8 mouse cellular contexts compared by ENCODE assay signal in the genomic region with DNA sequence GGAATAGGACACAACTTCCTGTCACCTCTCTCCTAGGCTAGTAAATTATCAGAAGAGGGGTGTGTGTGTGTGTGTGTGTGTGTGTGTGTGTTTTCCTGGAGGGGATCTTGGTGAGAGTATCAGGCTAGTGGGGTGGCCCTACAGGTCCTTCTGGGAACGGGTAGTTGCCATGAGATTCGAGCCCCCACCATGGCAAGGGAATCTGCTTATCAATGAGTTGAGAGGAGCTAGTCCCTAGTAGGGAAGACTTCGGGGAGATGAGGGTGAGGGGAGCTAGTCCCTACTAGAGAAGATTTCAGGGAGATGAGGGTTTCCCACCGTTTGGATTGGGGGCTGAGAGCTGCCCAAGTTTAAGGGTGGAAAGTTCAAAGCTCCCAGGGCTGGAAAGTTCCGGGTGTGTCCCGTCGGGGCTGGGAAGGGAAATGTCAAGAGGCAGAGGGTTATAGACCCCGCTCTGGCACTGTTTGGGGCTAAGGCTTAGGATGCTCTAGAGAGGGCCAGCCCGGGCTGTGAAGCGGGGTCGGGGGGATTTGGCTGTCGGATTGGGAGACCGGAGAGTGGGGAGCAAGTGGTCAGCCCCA. TPM values are rescaled to one million over a fixed set of nuclear protein-coding genes. Genes with fewer than 3 reads are reported as not detected.
A peak's percentile ranks its signal among the peaks of the same experiment; 100 is the strongest.
DNase-seq lines count a peak whose midpoint lies in the region; ATAC-seq lines count a peak whose summit lies in the region.

No protein-coding gene starts in this region.

- no peaks in the 10 kb centered on the region for H3K9me3 ChIP-seq in neural tube, embryonic 11.5 days (ENCODE audit: control insufficient read depth, low read length)
- H3K9me3 ChIP-seq in forebrain, embryonic 10.5 days: no peaks in the 10 kb centered on the region
- H3K9me3 ChIP-seq in kidney, embryonic 15.5 days (replicated peaks): no peaks in the 10 kb centered on the region
- no peaks in the 10 kb centered on the region for H3K9me3 ChIP-seq in midbrain, embryonic 13.5 days

- peak overlapping the region; percentile 92 for H3K9ac ChIP-seq in neural tube, embryonic 11.5 days (ENCODE audit: low read length)
- H3K9ac ChIP-seq in kidney, embryonic 15.5 days: peak overlapping the region; percentile 71
- peak overlapping the region; percentile 97 for H3K9ac ChIP-seq in midbrain, embryonic 13.5 days (replicated peaks)

- DNase-seq in neural tube, embryonic 11.5 days (ENCODE audit: low spot score): peak; percentile 14
- no peak for DNase-seq in neural tube, embryonic 10.5 days (ENCODE audit: extremely low spot score, low spot score)
- DNase-seq in forebrain, embryonic 10.5 days (ENCODE audit: extremely low spot score, low spot score): no peak
- DNase-seq in retina, embryonic 14.5 days (ENCODE audit: low spot score): no peak
- DNase-seq in adrenal gland, postnatal 14 days: no peak
- DNase-seq in right cerebral cortex, postnatal 4 days: no peak

- no peaks in the 10 kb centered on the region for H3K36me3 ChIP-seq in neural tube, embryonic 11.5 days (ENCODE audit: control insufficient read depth, insufficient read depth, low read length)
- no peaks in the 10 kb centered on the region; the same call in 1 of the 2 replicates for H3K36me3 ChIP-seq in forebrain, embryonic 10.5 days (replicated peaks)
- 0 out of 2 replicates have a peak, but pooled peaks cover 3% of the 10 kb centered on the region for H3K36me3 ChIP-seq in kidney, embryonic 15.5 days
- peaks cover 6% of the 10 kb centered on the region for H3K36me3 ChIP-seq in midbrain, embryonic 13.5 days

- H3K4me2 ChIP-seq in neural tube, embryonic 11.5 days (ENCODE audit: low read depth): peak overlapping the region; percentile 92
- H3K4me2 ChIP-seq in kidney, embryonic 15.5 days: peak overlapping the region; percentile 79
- peak overlapping the region; percentile 93 for H3K4me2 ChIP-seq in midbrain, embryonic 13.5 days (replicated peaks)

- no peaks in the 10 kb centered on the region for H3K4me1 ChIP-seq in neural tube, embryonic 11.5 days (ENCODE audit: control insufficient read depth, insufficient read depth, low read length)
- H3K4me1 ChIP-seq in forebrain, embryonic 10.5 days: peaks cover 20% of the 10 kb centered on the region
- peaks cover 18% of the 10 kb centered on the region for H3K4me1 ChIP-seq in kidney, embryonic 15.5 days
- peaks cover 25% of the 10 kb centered on the region for H3K4me1 ChIP-seq in midbrain, embryonic 13.5 days (replicated peaks)

- WGBS in neural tube, embryonic 11.5 days: 4% methylated on average over 13 of the region's 13 CpGs
- WGBS in forebrain, embryonic 10.5 days: 4% methylated on average over 13 of the region's 13 CpGs
- 5% methylated on average over 13 of the region's 13 CpGs for WGBS in kidney, embryonic 15.5 days
- WGBS in midbrain, embryonic 13.5 days: 3% methylated on average over 13 of the region's 13 CpGs

- H3K27me3 ChIP-seq in neural tube, embryonic 11.5 days (ENCODE audit: control insufficient read depth, insufficient read depth, low read length): no peaks in the 10 kb centered on the region
- H3K27me3 ChIP-seq in forebrain, embryonic 10.5 days (ENCODE audit: poor library complexity, severe bottlenecking): no peaks in the 10 kb centered on the region
- no peaks in the 10 kb centered on the region for H3K27me3 ChIP-seq in kidney, embryonic 15.5 days
- H3K27me3 ChIP-seq in midbrain, embryonic 13.5 days: no peaks in the 10 kb centered on the region

- H3K27ac ChIP-seq in neural tube, embryonic 11.5 days (ENCODE audit: low read depth, low read length): peak overlapping the region; percentile 60; the same call in 1 of the 2 replicates
- peak overlapping the region; percentile 92 for H3K27ac ChIP-seq in forebrain, embryonic 10.5 days
- peak overlapping the region; percentile 78 for H3K27ac ChIP-seq in kidney, embryonic 15.5 days
- H3K27ac ChIP-seq in midbrain, embryonic 13.5 days: peak overlapping the region; percentile 87

- ATAC-seq in neural tube, embryonic 11.5 days (ENCODE audit: insufficient read depth, low FRiP score, low TSS enrichment): no peak; the same call in 1 of the 2 replicates
- 0 out of 2 replicates have a peak, but pooled peaks have one; percentile 7 for ATAC-seq in kidney, embryonic 15.5 days (replicated peaks; ENCODE audit: low FRiP score)
- ATAC-seq in midbrain, embryonic 13.5 days: peak; percentile 40

- peak overlapping the region; percentile 85 for H3K4me3 ChIP-seq in neural tube, embryonic 11.5 days (ENCODE audit: low read depth, low read length)
- peak overlapping the region; percentile 93 for H3K4me3 ChIP-seq in forebrain, embryonic 10.5 days
- H3K4me3 ChIP-seq in kidney, embryonic 15.5 days (replicated peaks): peak overlapping the region; percentile 68
- peak overlapping the region; percentile 91 for H3K4me3 ChIP-seq in midbrain, embryonic 13.5 days (replicated peaks)

RNA-seq across cellular contexts. Expression of a gene that starts 1.2 kb away (rescaled TPM):
- 60.0 and 62.5 TPM in 2 replicates for polyA plus RNA-seq in neural tube, embryonic 11.5 days (2014; fragmentation: Nextera tagmentation; extraction: Ambion mirVana)
- 31.1 and 34.5 TPM in 2 replicates for polyA plus RNA-seq in forebrain, embryonic 10.5 days (2016; fragmentation: Nextera tagmentation; extraction: Ambion mirVana)
- polyA plus RNA-seq in kidney, embryonic 15.5 days (2015; fragmentation: Nextera tagmentation; extraction: Ambion mirVana): 52.0 and 55.4 TPM in 2 replicates
- polyA plus RNA-seq in midbrain, embryonic 13.5 days (2015; fragmentation: Nextera tagmentation; extraction: Ambion mirVana): 86.2 and 91.1 TPM in 2 replicates
- 36.6 and 42.0 TPM in 2 replicates for total RNA-seq in adrenal gland, postnatal 14 days (2021)

RNA-seq across cellular contexts. Expression of a gene that starts 20.0 kb away (rescaled TPM):
- polyA plus RNA-seq in neural tube, embryonic 11.5 days (2014; fragmentation: Nextera tagmentation; extraction: Ambion mirVana): not detected in 2 replicates
- not detected in 2 replicates for polyA plus RNA-seq in forebrain, embryonic 10.5 days (2016; fragmentation: Nextera tagmentation; extraction: Ambion mirVana)
- polyA plus RNA-seq in kidney, embryonic 15.5 days (2015; fragmentation: Nextera tagmentation; extraction: Ambion mirVana): 0.24 TPM in 1 of 2 replicates, not detected in the other
- polyA plus RNA-seq in midbrain, embryonic 13.5 days (2015; fragmentation: Nextera tagmentation; extraction: Ambion mirVana): 0.40 TPM in 1 of 2 replicates, not detected in the other
- not detected in 2 replicates for total RNA-seq in adrenal gland, postnatal 14 days (2021)

RNA-seq across cellular contexts. Expression of a gene that starts 27.9 kb away (rescaled TPM):
- 0.41 TPM in 1 of 2 replicates, not detected in the other for polyA plus RNA-seq in neural tube, embryonic 11.5 days (2014; fragmentation: Nextera tagmentation; extraction: Ambion mirVana)
- polyA plus RNA-seq in forebrain, embryonic 10.5 days (2016; fragmentation: Nextera tagmentation; extraction: Ambion mirVana): 0.20 and 0.25 TPM in 2 replicates
- polyA plus RNA-seq in kidney, embryonic 15.5 days (2015; fragmentation: Nextera tagmentation; extraction: Ambion mirVana): 0.19 TPM in 1 of 2 replicates, not detected in the other
- not detected in 2 replicates for polyA plus RNA-seq in midbrain, embryonic 13.5 days (2015; fragmentation: Nextera tagmentation; extraction: Ambion mirVana)
- total RNA-seq in adrenal gland, postnatal 14 days (2021): not detected in 2 replicates

RNA-seq across cellular contexts. Expression of a gene that starts 30.3 kb away (rescaled TPM):
- polyA plus RNA-seq in neural tube, embryonic 11.5 days (2014; fragmentation: Nextera tagmentation; extraction: Ambion mirVana): 0.95 and 2.3 TPM in 2 replicates
- 0.56 and 0.87 TPM in 2 replicates for polyA plus RNA-seq in forebrain, embryonic 10.5 days (2016; fragmentation: Nextera tagmentation; extraction: Ambion mirVana)
- polyA plus RNA-seq in kidney, embryonic 15.5 days (2015; fragmentation: Nextera tagmentation; extraction: Ambion mirVana): 0.53 and 0.57 TPM in 2 replicates
- polyA plus RNA-seq in midbrain, embryonic 13.5 days (2015; fragmentation: Nextera tagmentation; extraction: Ambion mirVana): 2.0 and 2.2 TPM in 2 replicates
- 0.67 and 1.2 TPM in 2 replicates for total RNA-seq in adrenal gland, postnatal 14 days (2021)

RNA-seq across cellular contexts. Expression of a gene that starts 48.0 kb away (rescaled TPM):
- 18.8 and 20.2 TPM in 2 replicates for polyA plus RNA-seq in neural tube, embryonic 11.5 days (2014; fragmentation: Nextera tagmentation; extraction: Ambion mirVana)
- 27.6 and 29.1 TPM in 2 replicates for polyA plus RNA-seq in forebrain, embryonic 10.5 days (2016; fragmentation: Nextera tagmentation; extraction: Ambion mirVana)
- polyA plus RNA-seq in kidney, embryonic 15.5 days (2015; fragmentation: Nextera tagmentation; extraction: Ambion mirVana): 27.2 and 31.3 TPM in 2 replicates
- polyA plus RNA-seq in midbrain, embryonic 13.5 days (2015; fragmentation: Nextera tagmentation; extraction: Ambion mirVana): 12.7 and 13.9 TPM in 2 replicates
- 32.2 and 33.6 TPM in 2 replicates for total RNA-seq in adrenal gland, postnatal 14 days (2021)
